Mouse (Mus musculus): ENCODE results near the gene Ppm1h.

DNA sequence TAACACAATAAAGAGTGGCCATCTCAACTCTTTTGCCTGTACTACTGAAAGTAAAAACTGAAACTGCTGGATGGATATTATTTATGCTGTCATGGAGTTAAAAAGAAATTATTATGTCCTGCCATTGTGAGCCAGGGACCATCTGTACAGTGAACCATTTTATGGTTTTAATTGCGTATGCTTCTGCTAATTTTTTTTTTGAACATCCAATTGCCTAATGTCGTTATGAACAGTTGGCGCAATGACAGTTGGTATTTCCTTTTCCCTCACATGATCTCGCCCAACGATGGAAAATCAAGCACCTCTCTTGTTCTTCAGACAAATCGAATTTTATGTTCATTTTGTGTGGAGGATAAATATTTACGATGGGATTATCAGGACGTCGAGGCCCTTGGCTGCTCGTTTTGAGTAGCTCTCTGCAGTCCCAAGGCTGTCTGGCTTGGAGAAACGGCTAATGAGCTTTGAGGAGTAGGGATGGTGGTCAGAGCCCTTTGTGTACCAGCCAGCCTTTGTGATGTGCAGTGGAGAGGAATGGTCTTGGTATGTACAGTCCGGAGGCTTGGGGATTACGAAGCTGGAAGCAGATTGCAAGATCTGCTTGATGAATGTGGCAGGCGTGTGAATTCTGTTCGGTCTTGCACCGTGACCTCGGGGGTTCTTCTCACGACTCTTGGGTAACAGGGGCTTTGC lies 183.3 kb downstream of the Ppm1h start:
- TF ChIP-seq CTCF (IDR thresholded peaks at IDR 0.05) (no peak), EP300 (IDR thresholded peaks at IDR 0.05) (no peak)

Data from lung, postnatal 0 days (tissue).